In the genomic region with DNA sequence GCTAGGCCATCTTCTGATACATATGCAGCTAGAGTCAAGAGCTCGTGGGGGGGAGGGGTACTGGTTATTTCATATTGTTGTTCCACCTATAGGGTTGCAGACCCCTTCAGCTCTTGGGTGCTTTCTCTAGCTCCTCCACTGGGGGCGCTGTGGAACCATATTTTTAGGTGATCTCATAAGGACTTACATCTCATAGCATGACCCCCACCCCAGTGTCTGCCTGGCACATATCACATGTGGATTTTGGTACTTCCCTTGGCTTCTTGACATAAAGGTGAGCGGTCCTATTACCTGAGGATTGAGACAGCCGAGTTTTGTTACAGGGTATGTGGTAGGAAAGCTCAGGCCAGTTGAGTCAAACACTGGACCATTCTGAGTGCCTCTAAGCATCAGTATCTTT, we compare ENCODE assay signal across 8 mouse cellular contexts. TPM values are rescaled to one million over a fixed set of nuclear protein-coding genes. Genes with fewer than 3 reads are reported as not detected.
DNase-seq lines count a peak whose midpoint lies in the region; ATAC-seq and TF ChIP-seq lines count a peak whose summit lies in the region.

No protein-coding gene starts in this region.

- TF ChIP-seq EP300 in liver, postnatal 0 days (IDR thresholded peaks at IDR 0.05; ENCODE audit: low read depth), result no peak

- TF ChIP-seq CTCF in gastrocnemius, adult 2 months (IDR thresholded peaks at IDR 0.05), result peak; percentile 40; the same call in 1 of the 2 replicates
- TF ChIP-seq CTCF in liver, postnatal 0 days (IDR thresholded peaks at IDR 0.05; ENCODE audit: low read depth), result peak; percentile 51

- no peak overlapping the region for H3K9ac ChIP-seq in liver, postnatal 0 days (replicated peaks)

- intact Hi-C loops in gastrocnemius, adult 2 months (cut with DNase I), result no loop called here
- intact Hi-C loops in gastrocnemius, postnatal 36 days (cut with DNase I), result no loop called here

- H3K27me3 ChIP-seq in liver, postnatal 0 days (ENCODE audit: insufficient read depth, low read length), result no peaks in the 10 kb centered on the region

- WGBS in liver, postnatal 0 days (ENCODE audit: insufficient replicate concordance), result 39% methylated on average over 4 of the region's 4 CpGs

- no peaks in the 10 kb centered on the region for H3K4me1 ChIP-seq in liver, postnatal 0 days (ENCODE audit: insufficient read depth)

- no peak for ATAC-seq in liver, postnatal 0 days
- no peak for ATAC-seq in monocyte, adult 5-6 weeks (replicated peaks; ENCODE audit: insufficient number of reproducible peaks, low FRiP score, low TSS enrichment, poor library complexity, severe bottlenecking)

- no peak overlapping the region for H3K4me2 ChIP-seq in liver, postnatal 0 days (ENCODE audit: low read depth, low read length)

- no peak overlapping the region for H3K4me3 ChIP-seq in gastrocnemius, adult 2 months
- H3K4me3 ChIP-seq in liver, postnatal 0 days (ENCODE audit: low read depth, low read length), result no peak overlapping the region

- no peak for DNase-seq in gastrocnemius, adult 2 months
- no peak for DNase-seq in gastrocnemius, postnatal 36 days
- DNase-seq in A20 (ENCODE audit: low read depth, low spot score) (peak; percentile 61), ZHBTc4 (ENCODE audit: low read depth, low spot score) (peak; percentile 71)
- peak; percentile 42 for DNase-seq in liver, postnatal 0 days
- DNase-seq in retina, postnatal 1 day, result peak; percentile 38
- DNase-seq in left cerebral cortex, adult 18-20 months (ENCODE audit: low spot score in 2 of 2), result no peak

- no peaks in the 10 kb centered on the region for H3K36me3 ChIP-seq in liver, postnatal 0 days (replicated peaks; ENCODE audit: insufficient read depth, low read length)

- H3K27ac ChIP-seq in gastrocnemius, adult 2 months, result no peak overlapping the region
- no peak overlapping the region for H3K27ac ChIP-seq in liver, postnatal 0 days (ENCODE audit: low read depth)

- no peaks in the 10 kb centered on the region for H3K9me3 ChIP-seq in liver, postnatal 0 days (ENCODE audit: low read length)

RNA-seq across cellular contexts. Expression of a gene that starts 22.0 kb away (rescaled TPM):
- under 1 TPM; 0.39 to 0.54 TPM for total RNA-seq in gastrocnemius, adult 2 months (2021)
- total RNA-seq in gastrocnemius, postnatal 36 days (2021), result 1 to 10 TPM in 1 of 2 experiments, under 1 TPM in 1; 0.92 to 2.1 TPM
- polyA plus RNA-seq in liver, postnatal 0 days (2015; fragmentation: Nextera tagmentation; extraction: Ambion mirVana), result 0.15 and 0.45 TPM in 2 replicates
- 100 to 1,000 TPM; 297 to 308 TPM for total RNA-seq in left cerebral cortex, adult 18-20 months (2021)
- 2.4 to 5.8 TPM (median 5.3 TPM) in 3 replicates for total RNA-seq in monocyte, adult 5-6 weeks (2017)

RNA-seq across cellular contexts. Expression of a gene that starts 22.7 kb away (rescaled TPM):
- 10 to 100 TPM; 16.6 to 16.7 TPM for total RNA-seq in gastrocnemius, adult 2 months (2021)
- 10 to 100 TPM; 12.7 to 14.6 TPM for total RNA-seq in gastrocnemius, postnatal 36 days (2021)
- 54.4 TPM in 2 replicates for polyA plus RNA-seq in liver, postnatal 0 days (2015; fragmentation: Nextera tagmentation; extraction: Ambion mirVana)
- total RNA-seq in left cerebral cortex, adult 18-20 months (2021), result 10 to 100 TPM; 57.5 to 67.3 TPM
- 253 to 300 TPM (median 254 TPM) in 3 replicates for total RNA-seq in monocyte, adult 5-6 weeks (2017)

Comparison
In these comparisons a context has a peak if more than half of its experiments do, and no peak if none do; other contexts are left out.
1. DNase-seq: peak in A20 (single experiment), ZHBTc4 (single experiment), liver, postnatal 0 days (single experiment) and retina, postnatal 1 day (single experiment); none in gastrocnemius, adult 2 months (single experiment), gastrocnemius, postnatal 36 days (0 of 2) and left cerebral cortex, adult 18-20 months (0 of 2).
2. RNA of a gene that starts 22.0 kb away (total RNA-seq): 297 to 308 TPM in left cerebral cortex, adult 18-20 months; 2.4 to 5.8 TPM in monocyte, adult 5-6 weeks, 0.92 to 2.1 TPM in gastrocnemius, postnatal 36 days and 0.39 to 0.54 TPM in gastrocnemius, adult 2 months; every median in the first group is over 10 times any median in the second.